Mouse (Mus musculus): ENCODE measurements around the gene Rbbp4. TPM values are rescaled to one million over a fixed set of nuclear protein-coding genes. Genes with fewer than 3 reads are reported as not detected.

The Rbbp4 gene
- polyA plus RNA-seq, 2 experiments from 2014 or later, result 309 to 413 TPM

Other genes starting within 250 kb of the Rbbp4 start
- gene Tmem54, start 229.8 kb downstream of the Rbbp4 start, polyA plus RNA-seq (2017; shearing (Covaris generic)), result not detected
- gene Hpca, start 213.3 kb downstream of the Rbbp4 start, polyA plus RNA-seq (2017; shearing (Covaris generic)), result not detected
- gene Fndc5, start 198.4 kb downstream of the Rbbp4 start, polyA plus RNA-seq (2017; shearing (Covaris generic)), result under 1 TPM; 0.28 to 0.56 TPM
- gene S100pbp, start 145.6 kb downstream of the Rbbp4 start, polyA plus RNA-seq (2017; shearing (Covaris generic)), result 10 to 100 TPM; 24.4 to 26.3 TPM
- gene Yars, start 145.6 kb downstream of the Rbbp4 start, polyA plus RNA-seq (2017; shearing (Covaris generic)), result 10 to 100 TPM; 26.3 to 28.5 TPM
- under 1 TPM; 0.20 TPM for gene C77080, start 74.0 kb downstream of the Rbbp4 start, polyA plus RNA-seq (2017; shearing (Covaris generic))
- under 1 TPM; 0.46 to 0.48 TPM for gene Sync, start 47.8 kb downstream of the Rbbp4 start, polyA plus RNA-seq (2017; shearing (Covaris generic))
- 100 to 1,000 TPM; 117 TPM for gene Zbtb8os, start 325 bp upstream of the Rbbp4 start, polyA plus RNA-seq (2017; shearing (Covaris generic))
- gene Zbtb8a, start 42.7 kb upstream of the Rbbp4 start, polyA plus RNA-seq (2017; shearing (Covaris generic)), result 1 to 10 TPM; 4.4 to 5.3 TPM
- gene Zbtb8b, start 105.5 kb upstream of the Rbbp4 start, polyA plus RNA-seq (2017; shearing (Covaris generic)), result not detected
- gene Bsdc1, start 126.2 kb upstream of the Rbbp4 start, polyA plus RNA-seq (2017; shearing (Covaris generic)), result 10 to 100 TPM; 22.7 to 24.8 TPM
- not detected for gene Tssk3, start 155.7 kb upstream of the Rbbp4 start, polyA plus RNA-seq (2017; shearing (Covaris generic))
- not detected for gene Fam229a, start 155.8 kb upstream of the Rbbp4 start, polyA plus RNA-seq (2017; shearing (Covaris generic))
- 1 to 10 TPM; 3.6 to 3.8 TPM for gene Marcksl1, start 178.2 kb upstream of the Rbbp4 start, polyA plus RNA-seq (2017; shearing (Covaris generic))
- gene Hdac1, start 207.3 kb upstream of the Rbbp4 start, polyA plus RNA-seq (2017; shearing (Covaris generic)), result 100 to 1,000 TPM; 225 to 283 TPM
- gene Lck, start 238.3 kb upstream of the Rbbp4 start, polyA plus RNA-seq (2017; shearing (Covaris generic)), result 1,000 to 10,000 TPM; 1,301 to 1,674 TPM
- 1 to 10 TPM; 1.3 to 1.6 TPM for gene Fam167b, start 243.2 kb upstream of the Rbbp4 start, polyA plus RNA-seq (2017; shearing (Covaris generic))